Mouse (Mus musculus): ENCODE results near the gene Adpgk. TPM values are rescaled to one million over a fixed set of nuclear protein-coding genes. Genes with fewer than 3 reads are reported as not detected.

The Adpgk gene
- total and polyA plus RNA-seq, 2 experiments from 2014 or later = 19.5 to 26.7 TPM

DNA sequence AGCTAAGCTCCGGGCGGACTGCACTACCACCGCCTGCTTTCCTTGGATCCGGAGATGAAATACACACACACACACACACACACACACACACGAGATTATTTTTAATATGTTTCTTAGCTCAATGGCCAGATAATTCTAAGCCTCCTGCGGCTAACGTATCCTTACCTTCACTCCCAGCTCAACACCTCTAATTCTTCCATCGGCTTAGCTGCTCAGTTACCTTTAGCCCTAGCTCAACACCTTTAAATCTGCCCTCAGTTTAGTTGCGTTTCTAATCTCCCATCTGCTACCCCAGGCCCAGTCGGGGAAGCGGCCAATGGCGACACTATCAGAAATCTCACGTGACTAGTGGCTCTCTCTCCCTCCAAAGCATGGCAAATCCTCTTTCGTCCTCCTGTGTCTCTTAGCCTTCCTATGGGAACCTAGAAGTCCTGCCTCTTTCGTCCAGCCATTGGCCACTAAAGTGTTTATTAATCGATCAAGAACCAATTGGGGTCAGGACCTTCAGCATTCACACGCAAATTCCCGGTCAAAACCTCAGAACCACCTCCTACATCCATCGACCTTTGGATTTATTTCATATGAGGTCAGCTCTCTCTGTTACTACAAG lies 16.4 kb upstream of the Adpgk start:
- 76% methylated on average over 19 of the region's 19 CpGs for WGBS

DNA sequence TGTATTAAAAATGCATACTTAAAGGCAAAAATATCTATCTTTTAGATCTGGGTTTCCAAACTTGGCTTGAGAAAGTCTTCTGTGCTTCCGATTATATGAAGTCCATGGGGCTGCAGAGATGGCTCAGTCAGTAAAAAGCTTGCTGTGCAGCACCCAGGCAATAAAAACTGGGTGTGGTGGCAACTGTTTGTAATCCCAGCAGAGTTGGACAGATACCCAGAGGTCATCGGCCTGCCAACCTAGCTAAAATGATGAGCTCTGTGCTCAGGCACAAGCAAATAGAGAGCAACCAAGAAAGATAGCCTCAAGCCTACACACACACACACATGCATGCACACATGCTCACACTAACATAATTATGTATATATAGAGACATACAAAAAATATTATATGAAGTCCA lies 13.2 kb upstream of the Adpgk start:
- WGBS = 97% methylated on average over 2 of the region's 2 CpGs
- no peak for TF ChIP-seq CTCF (IDR thresholded peaks at IDR 0.05)
- Histone ChIP-seq H3K27ac (ENCODE audit: low read depth, low read length) (no peak overlapping the region), H3K4me2 (ENCODE audit: low read depth, low read length, poor library complexity, severe bottlenecking) (no peak overlapping the region), H3K9me3 (ENCODE audit: low read length) (no peaks in the 10 kb centered on the region), H3K36me3 (ENCODE audit: insufficient read depth, low read length) (no peaks in the 10 kb centered on the region), H3K4me1 (ENCODE audit: insufficient read depth, low read length) (no peaks in the 10 kb centered on the region), H3K9ac (replicated peaks; ENCODE audit: low read length, poor library complexity, severe bottlenecking) (no peak overlapping the region), H3K4me3 (ENCODE audit: low read depth, low read length) (no peak overlapping the region), H3K27me3 (ENCODE audit: insufficient read depth, low read length) (no peaks in the 10 kb centered on the region)
- ATAC-seq (ENCODE audit: low FRiP score) (no peak), DNase-seq (ENCODE audit: low spot score) (no peak)

More for the DNA sequence above, 16.4 kb upstream of the Adpgk start:
- H3K4me2 ChIP-seq (ENCODE audit: low read depth, low read length, poor library complexity, severe bottlenecking) = no peak overlapping the region
- DNase-seq (ENCODE audit: low spot score) (no peak), ATAC-seq (ENCODE audit: low FRiP score) (no peak)
- no peaks in the 10 kb centered on the region; the same call in 1 of the 2 replicates for H3K4me1 ChIP-seq (ENCODE audit: insufficient read depth, low read length)
- H3K4me3 ChIP-seq (ENCODE audit: low read depth, low read length) = no peak overlapping the region
- TF ChIP-seq CTCF (IDR thresholded peaks at IDR 0.05) = no peak
- H3K36me3 ChIP-seq (ENCODE audit: insufficient read depth, low read length) = no peaks in the 10 kb centered on the region
- no peak overlapping the region for H3K9ac ChIP-seq (replicated peaks; ENCODE audit: low read length, poor library complexity, severe bottlenecking)
- H3K9me3 ChIP-seq (ENCODE audit: low read length) = no peaks in the 10 kb centered on the region
- H3K27me3 ChIP-seq (ENCODE audit: insufficient read depth, low read length) = no peaks in the 10 kb centered on the region
- H3K27ac ChIP-seq (ENCODE audit: low read depth, low read length) = no peak overlapping the region

DNA sequence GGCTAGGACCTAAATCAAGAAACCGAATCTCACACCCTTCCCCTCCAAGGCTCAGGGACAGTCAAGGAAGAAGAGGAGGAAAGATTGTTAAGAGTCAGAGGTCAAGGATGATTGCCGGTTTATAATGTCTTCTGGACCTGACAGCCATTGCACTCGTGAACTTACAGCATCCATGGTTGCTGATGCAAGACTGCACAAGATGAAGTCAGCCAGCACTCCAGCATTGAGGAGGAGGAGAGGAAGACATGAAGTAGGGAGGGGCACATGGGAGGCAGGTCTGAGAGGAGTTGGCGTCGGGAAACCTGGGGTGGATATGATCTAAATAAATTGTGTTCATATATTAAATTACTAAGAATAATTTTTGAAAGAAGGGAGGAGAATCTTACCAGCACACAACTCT lies 12.7 kb upstream of the Adpgk start:
- Histone ChIP-seq H3K36me3 (ENCODE audit: insufficient read depth, low read length) (no peaks in the 10 kb centered on the region), H3K4me2 (ENCODE audit: low read depth, low read length, poor library complexity, severe bottlenecking) (no peak overlapping the region), H3K9me3 (ENCODE audit: low read length) (no peaks in the 10 kb centered on the region), H3K4me3 (ENCODE audit: low read depth, low read length) (no peak overlapping the region), H3K4me1 (ENCODE audit: insufficient read depth, low read length) (no peaks in the 10 kb centered on the region), H3K9ac (replicated peaks; ENCODE audit: low read length, poor library complexity, severe bottlenecking) (no peak overlapping the region), H3K27ac (ENCODE audit: low read depth, low read length) (no peak overlapping the region), H3K27me3 (ENCODE audit: insufficient read depth, low read length) (no peaks in the 10 kb centered on the region)
- DNase-seq (ENCODE audit: low spot score) (no peak), ATAC-seq (ENCODE audit: low FRiP score) (no peak)
- 84% methylated on average over 5 of the region's 5 CpGs for WGBS
- no peak for TF ChIP-seq CTCF (IDR thresholded peaks at IDR 0.05)

DNA sequence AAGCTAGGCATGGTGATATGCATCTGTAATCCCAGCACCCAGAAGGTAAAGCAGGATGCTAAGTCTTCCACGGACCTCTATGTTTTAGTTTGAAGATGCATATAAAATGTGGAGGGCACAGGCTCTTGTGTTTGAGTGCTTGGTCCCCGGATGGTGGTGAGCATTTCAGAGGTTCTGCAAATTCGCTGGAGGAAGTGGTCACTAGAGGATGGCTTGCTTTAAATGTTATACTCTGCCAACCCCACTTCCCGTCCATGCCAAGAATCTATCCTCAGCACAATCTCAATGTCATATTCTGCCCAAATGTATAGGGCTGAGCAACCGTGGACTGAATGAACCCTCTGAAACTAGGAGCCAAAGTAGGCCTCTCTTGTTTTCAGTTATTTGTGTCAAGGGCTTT lies 10.5 kb upstream of the Adpgk start:
- no peak overlapping the region for H3K9ac ChIP-seq (replicated peaks; ENCODE audit: low read length, poor library complexity, severe bottlenecking)
- no peak for ATAC-seq (ENCODE audit: low FRiP score)
- H3K27me3 ChIP-seq (ENCODE audit: insufficient read depth, low read length) = no peaks in the 10 kb centered on the region
- no peaks in the 10 kb centered on the region for H3K36me3 ChIP-seq (ENCODE audit: insufficient read depth, low read length)
- H3K27ac ChIP-seq (ENCODE audit: low read depth, low read length) = no peak overlapping the region
- no peaks in the 10 kb centered on the region for H3K9me3 ChIP-seq (ENCODE audit: low read length)
- TF ChIP-seq CTCF (IDR thresholded peaks at IDR 0.05) = no peak
- no peak overlapping the region for H3K4me3 ChIP-seq (ENCODE audit: low read depth, low read length)
- H3K4me2 ChIP-seq (ENCODE audit: low read depth, low read length, poor library complexity, severe bottlenecking) = no peak overlapping the region
- no peak for DNase-seq (ENCODE audit: low spot score)
- H3K4me1 ChIP-seq (ENCODE audit: insufficient read depth, low read length) = no peaks in the 10 kb centered on the region
- WGBS = 90% methylated on average over 5 of the region's 5 CpGs

DNA sequence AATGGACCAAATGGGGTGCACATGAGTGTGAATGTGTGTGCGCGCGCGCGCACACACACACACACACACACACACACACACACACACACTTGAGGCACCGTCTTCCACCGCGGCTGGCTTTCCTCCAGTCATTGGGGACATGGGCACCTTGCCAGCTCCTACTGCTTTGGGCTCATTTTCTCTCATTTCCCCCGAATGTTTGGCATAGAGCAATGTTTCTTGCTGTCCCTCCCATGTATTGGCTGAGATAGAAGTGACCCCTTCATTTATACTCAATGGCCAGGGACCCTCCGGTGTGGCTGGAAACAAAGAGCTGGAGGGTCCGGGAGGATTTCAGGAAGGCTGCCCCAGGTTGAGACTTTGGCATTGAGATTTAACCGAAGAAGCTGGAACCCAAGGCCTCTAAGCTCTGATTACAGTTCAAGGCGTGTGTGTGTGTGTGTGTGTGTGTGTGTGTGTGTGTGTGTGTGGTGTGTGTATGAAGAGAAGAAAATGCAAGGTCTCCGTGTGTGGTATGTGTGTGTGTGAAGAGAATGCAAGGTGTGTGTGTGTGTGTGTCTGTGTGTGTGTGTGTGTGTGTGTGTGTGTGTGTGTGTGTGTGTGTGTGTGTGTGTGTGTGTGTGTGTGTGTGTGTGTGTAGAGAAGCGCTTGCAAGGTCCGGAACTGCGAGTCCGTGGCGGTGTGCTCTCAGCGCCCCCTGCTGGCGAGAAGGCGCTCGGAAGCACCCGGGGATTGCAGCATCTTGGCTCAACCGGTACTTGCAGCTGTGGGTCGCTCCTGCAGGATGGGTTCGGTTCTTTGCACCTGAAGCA lies 9.3 kb upstream of the Adpgk start:
- no peak overlapping the region for H3K27ac ChIP-seq (ENCODE audit: low read depth, low read length)

DNA sequence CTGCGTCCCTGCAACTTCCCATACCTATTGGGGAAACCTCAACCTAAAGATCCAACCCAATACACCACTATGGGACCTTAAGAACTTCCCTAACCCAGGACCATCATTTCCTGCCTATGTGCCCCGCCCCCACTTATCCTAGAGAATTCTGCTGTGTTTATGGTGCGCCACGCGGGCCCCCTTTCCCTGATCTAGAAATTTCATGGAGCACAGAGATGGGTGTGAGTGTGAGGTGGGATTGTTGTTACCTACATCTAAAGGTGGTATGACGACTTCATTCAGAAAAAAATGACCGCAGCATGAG lies 8.7 kb upstream of the Adpgk start:
- WGBS = 64% methylated on average over 7 of the region's 7 CpGs
- no peaks in the 10 kb centered on the region for H3K27me3 ChIP-seq (ENCODE audit: insufficient read depth, low read length)
- no peak overlapping the region for H3K27ac ChIP-seq (ENCODE audit: low read depth, low read length)
- H3K4me1 ChIP-seq (ENCODE audit: insufficient read depth, low read length) = no peaks in the 10 kb centered on the region
- H3K9ac ChIP-seq (replicated peaks; ENCODE audit: low read length, poor library complexity, severe bottlenecking) = no peak overlapping the region
- H3K9me3 ChIP-seq (ENCODE audit: low read length) = no peaks in the 10 kb centered on the region
- no peaks in the 10 kb centered on the region for H3K36me3 ChIP-seq (ENCODE audit: insufficient read depth, low read length)
- ATAC-seq (ENCODE audit: low FRiP score) = peak; percentile 31; the same call in 1 of the 2 replicates
- H3K4me2 ChIP-seq (ENCODE audit: low read depth, low read length, poor library complexity, severe bottlenecking) = peak overlapping the region; percentile 30; the same call in 1 of the 2 replicates
- H3K4me3 ChIP-seq (ENCODE audit: low read depth, low read length) = no peak overlapping the region
- no peak for TF ChIP-seq CTCF (IDR thresholded peaks at IDR 0.05)
- DNase-seq (ENCODE audit: low spot score) = no peak

More for the DNA sequence above, 9.3 kb upstream of the Adpgk start:
- no peak overlapping the region for H3K9ac ChIP-seq (replicated peaks; ENCODE audit: low read length, poor library complexity, severe bottlenecking)
- H3K27me3 ChIP-seq (ENCODE audit: insufficient read depth, low read length) = no peaks in the 10 kb centered on the region
- ATAC-seq (ENCODE audit: low FRiP score) (peak; percentile 69; the same call in 1 of the 2 replicates), DNase-seq (ENCODE audit: low spot score) (peak; percentile 77)
- H3K4me2 ChIP-seq (ENCODE audit: low read depth, low read length, poor library complexity, severe bottlenecking) = peak overlapping the region; percentile 30; the same call in 1 of the 2 replicates
- no peaks in the 10 kb centered on the region for H3K9me3 ChIP-seq (ENCODE audit: low read length)
- H3K4me1 ChIP-seq (ENCODE audit: insufficient read depth, low read length) = no peaks in the 10 kb centered on the region
- peak; percentile 91 for TF ChIP-seq CTCF (IDR thresholded peaks at IDR 0.05)
- WGBS = 38% methylated on average over 26 of the region's 27 CpGs
- no peak overlapping the region for H3K4me3 ChIP-seq (ENCODE audit: low read depth, low read length)
- no peaks in the 10 kb centered on the region for H3K36me3 ChIP-seq (ENCODE audit: insufficient read depth, low read length)

All from midbrain, postnatal 0 days (tissue).